Mouse (Mus musculus) brain, embryonic 14.5 days (tissue): ENCODE results near the gene Tnfsf9.

Experiments used
- CTCF ChIP-seq: fragments of 200-500 bp; IDR thresholded peaks from 2 replicates; pipeline ENCODE4 v1.5.1; 2012; ENCODE audit warnings: inconsistent platforms, mild to moderate bottlenecking, moderate library complexity, borderline replicate concordance; ENCODE audit not compliant: insufficient read depth, insufficient read length; ENCODE audit errors: extremely low read depth
- POLR2A ChIP-seq: fragments of 200-500 bp; IDR thresholded peaks from 2 replicates; pipeline ENCODE4 v1.6.1; 2012; ENCODE audit warnings: mild to moderate bottlenecking, inconsistent platforms, borderline replicate concordance; ENCODE audit not compliant: poor library complexity, insufficient read depth, insufficient read length, severe bottlenecking; ENCODE audit errors: extremely low read depth

- TF ChIP-seq POLR2A: no peak
- no peak for TF ChIP-seq CTCF
Observed at GRCm38 (mm10) chr17:57098321-57098720, 6.8 kb upstream of the Tnfsf9 start.
